Mouse (Mus musculus) hindbrain, embryonic 11.5 days (tissue): ENCODE results near the gene Clcn2. TPM values are rescaled to one million over a fixed set of nuclear protein-coding genes. Genes with fewer than 3 reads are reported as not detected.
"Not testable (repeated sequence)": the region's sequence is repeated elsewhere in the genome, so short reads cannot be mapped to it uniquely, and the experiment has no call there.

ENCODE experiments used
- ATAC-seq: fragments of 200-750 bp; cut with Nextera tagmentation; 2 replicates; pipeline ENCODE4 v1.8.0; 2017; ENCODE audit warnings: mild to moderate bottlenecking, moderate TSS enrichment, moderate library complexity; ENCODE audit not compliant: low FRiP score
- DNase-seq: peaks from one replicate; pipeline ENCODE4 v3.0.0-alpha.2; 2015; ENCODE audit warnings: low spot score
- H3K27ac ChIP-seq: fragments of 300-500 bp; sonication (generic); 2 replicates; pipeline ENCODE4 v1.5.1; 2014; ENCODE audit warnings: mild to moderate bottlenecking, low read depth, low read length
- H3K27me3 ChIP-seq: fragments of 300-500 bp; sonication (generic); 2 replicates; pipeline ENCODE4 v1.6.1; 2014; ENCODE audit warnings: mild to moderate bottlenecking, low read length, moderate library complexity, mixed read lengths; ENCODE audit not compliant: control insufficient read depth, insufficient read depth
- H3K36me3 ChIP-seq: fragments of 300-500 bp; sonication (generic); 2 replicates; pipeline ENCODE4 v1.6.1; 2014; ENCODE audit warnings: mild to moderate bottlenecking, low read length, moderate library complexity, mixed read lengths; ENCODE audit not compliant: control insufficient read depth, insufficient read depth
- H3K4me1 ChIP-seq: fragments of 300-500 bp; sonication (generic); replicated peaks from 2 replicates; pipeline ENCODE4 v1.6.1; 2014; ENCODE audit warnings: low read length, mixed read lengths; ENCODE audit not compliant: control insufficient read depth, insufficient read depth
- H3K4me2 ChIP-seq: fragments of 300-500 bp; sonication (generic); replicated peaks from 2 replicates; pipeline ENCODE4 v1.6.1; 2014; ENCODE audit warnings: mild to moderate bottlenecking, low read depth, low read length
- H3K4me3 ChIP-seq: fragments of 300-500 bp; sonication (generic); 2 replicates; pipeline ENCODE4 v1.5.1; 2014; ENCODE audit warnings: low read depth, low read length
- H3K9ac ChIP-seq: fragments of 300-500 bp; sonication (generic); 2 replicates; pipeline ENCODE4 v1.6.1; 2014; ENCODE audit warnings: low read depth, low read length
- H3K9me3 ChIP-seq: fragments of 300-500 bp; sonication (generic); 2 replicates; pipeline ENCODE4 v1.6.1; 2016; ENCODE audit warnings: low read length; ENCODE audit not compliant: control insufficient read depth
- WGBS: fragments of 180-500 bp; shearing (Covaris S2); extraction: QIAGEN DNeasy Blood & Tissue Kit; methylation state at CpG from one replicate; pipeline ENCODE4 v1.1.7; 2014; 5-methylcytosine and 5-hydroxymethylcytosine counted together
- polyA plus RNA-seq: library from polyadenylated mRNA; unstranded; fragments of >200 nt; fragmentation: Nextera tagmentation; extraction: Ambion mirVana; gene quantifications from 2 replicates; pipeline ENCODE4 v1.2.1, GENCODE M21; 2014

The Clcn2 gene
- polyA plus RNA-seq, 1 experiment from 2014 or later: 22.0 TPM

- Histone ChIP-seq H3K9me3 (no peaks in the 10 kb centered on the region), H3K4me2 (peak overlapping the region; percentile 92), H3K27ac (peak overlapping the region; percentile 83), H3K27me3 (no peaks in the 10 kb centered on the region), H3K4me3 (peak overlapping the region; percentile 98), H3K9ac (peak overlapping the region; percentile 95), H3K4me1 (peaks cover 4% of the 10 kb centered on the region), H3K36me3 (peaks cover 8% of the 10 kb centered on the region; the same call in 1 of the 2 replicates)
- ATAC-seq (peak; percentile 96), DNase-seq (peak; percentile 97)
- WGBS: under 1% methylated on average over 35 of the region's 38 CpGs
Measured at GRCm38 (mm10) chr16:20672500-20672902, 45.0 kb downstream of the Clcn2 start.

DNA sequence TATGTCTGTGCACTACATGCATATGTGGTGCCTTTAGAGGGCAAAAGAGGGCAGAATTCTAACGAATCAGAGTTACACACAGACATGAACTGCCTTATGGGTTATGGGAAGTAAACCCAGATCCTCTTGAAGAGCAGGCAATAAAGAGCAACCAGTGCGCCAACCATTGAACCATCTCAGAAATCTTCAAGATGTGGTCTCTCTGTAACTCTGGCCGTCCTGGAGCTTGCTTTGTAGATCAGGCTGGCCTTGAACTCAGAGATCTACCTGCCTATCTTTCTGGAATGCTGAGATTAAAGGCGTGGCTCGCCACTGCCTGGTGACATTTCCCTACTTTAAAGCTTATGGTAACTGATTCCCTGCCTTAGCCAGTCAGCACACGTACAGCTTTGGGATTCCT lies 45.7 kb downstream of the Clcn2 start:
- no peak for ATAC-seq
- no peaks in the 10 kb centered on the region for H3K27me3 ChIP-seq
- no peaks in the 10 kb centered on the region for H3K9me3 ChIP-seq
- peak overlapping the region; percentile 98; the same call in 1 of the 2 replicates for H3K4me3 ChIP-seq
- H3K4me1 ChIP-seq: peaks cover 4% of the 10 kb centered on the region
- DNase-seq: no peak
- H3K9ac ChIP-seq: no peak overlapping the region
- H3K27ac ChIP-seq: no peak overlapping the region
- peaks cover 2% of the 10 kb centered on the region; the same call in 1 of the 2 replicates for H3K36me3 ChIP-seq
- peak overlapping the region; percentile 92; the same call in 1 of the 2 replicates for H3K4me2 ChIP-seq
- WGBS: 28% methylated on average over 6 of the region's 6 CpGs

DNA sequence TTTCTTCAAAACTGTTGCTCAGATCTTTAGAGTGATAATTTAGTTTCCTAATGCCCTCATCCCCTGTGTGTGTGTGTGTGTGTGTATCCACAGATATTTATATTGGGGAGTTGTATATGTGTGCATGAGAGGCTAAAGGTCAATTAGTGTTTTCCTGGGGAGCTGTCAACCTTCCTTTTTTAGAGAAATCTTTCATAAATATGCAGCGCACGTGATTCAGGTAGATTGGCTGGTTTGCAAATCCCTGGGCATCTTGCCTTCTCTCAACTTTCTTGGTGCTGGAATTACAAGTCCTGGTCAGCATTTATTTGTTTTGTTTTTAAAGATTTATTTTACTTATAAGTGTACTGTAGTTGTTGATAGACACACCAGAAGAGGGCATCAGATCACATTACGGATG lies 47.3 kb downstream of the Clcn2 start:
- ATAC-seq (no peak), DNase-seq (no peak)
- Histone ChIP-seq H3K27ac (no peak overlapping the region), H3K9me3 (no peaks in the 10 kb centered on the region), H3K4me1 (peaks cover 4% of the 10 kb centered on the region; the same call in 1 of the 2 replicates), H3K4me3 (no peak overlapping the region), H3K9ac (no peak overlapping the region), H3K4me2 (no peak overlapping the region), H3K36me3 (no peaks in the 10 kb centered on the region), H3K27me3 (no peaks in the 10 kb centered on the region)
- 79% methylated on average over 3 of the region's 3 CpGs for WGBS

DNA sequence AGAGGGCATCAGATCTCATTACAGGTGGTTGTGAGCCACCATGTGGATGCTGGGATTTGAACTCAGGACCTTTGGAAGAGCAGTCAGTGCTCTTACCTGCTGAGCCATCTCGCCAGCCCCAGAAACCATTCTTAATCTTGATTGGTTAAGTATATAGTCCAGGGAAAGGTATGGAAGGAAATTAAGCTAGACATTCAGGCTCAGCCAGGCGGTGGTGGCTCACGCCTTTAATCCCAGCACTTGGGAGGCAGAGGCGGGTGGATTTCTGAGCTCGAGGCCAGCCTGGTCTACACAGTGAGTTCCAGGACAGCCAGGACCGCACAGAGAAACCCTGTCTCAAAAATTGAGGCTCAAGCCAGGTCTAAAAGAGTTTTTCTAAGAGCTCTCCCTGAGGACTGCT lies 49.5 kb downstream of the Clcn2 start, which contains the start of gene Eif4g1:
TSS of gene Eif4g1 (plus strand) at position 301 of the 400 bp plus-strand sequence.
- ATAC-seq, H3K9ac ChIP-seq: not testable (repeated sequence)
- 90% methylated on average over 3 of the region's 6 CpGs for WGBS

DNA sequence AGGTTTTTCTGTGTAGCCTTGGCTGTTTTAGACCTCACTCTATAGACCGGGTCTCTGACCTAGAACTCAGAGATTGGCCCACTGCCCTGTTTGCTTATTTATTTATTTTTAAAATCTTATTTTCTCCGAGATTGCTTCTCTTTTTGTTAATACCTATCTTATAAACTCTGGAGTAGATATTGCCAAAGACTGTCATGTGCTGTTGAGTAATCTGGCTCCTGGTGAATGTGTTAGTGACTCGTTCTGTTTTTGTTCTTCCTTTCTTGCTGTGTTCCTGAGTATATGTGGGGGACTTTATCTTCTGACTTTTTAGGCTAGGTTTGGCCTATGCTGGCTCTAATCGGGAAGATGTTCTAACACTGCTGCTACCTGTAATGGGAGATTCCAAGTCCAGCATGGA lies 59.9 kb downstream of the Clcn2 start:
- WGBS: 90% methylated on average over 4 of the region's 4 CpGs

More for the DNA sequence above, 49.5 kb downstream of the Clcn2 start, which contains the start of gene Eif4g1:
- not testable (repeated sequence) for DNase-seq, H3K9me3 ChIP-seq, H3K27me3 ChIP-seq, H3K4me2 ChIP-seq, H3K36me3 ChIP-seq, H3K27ac ChIP-seq, H3K4me3 ChIP-seq, H3K4me1 ChIP-seq

DNA sequence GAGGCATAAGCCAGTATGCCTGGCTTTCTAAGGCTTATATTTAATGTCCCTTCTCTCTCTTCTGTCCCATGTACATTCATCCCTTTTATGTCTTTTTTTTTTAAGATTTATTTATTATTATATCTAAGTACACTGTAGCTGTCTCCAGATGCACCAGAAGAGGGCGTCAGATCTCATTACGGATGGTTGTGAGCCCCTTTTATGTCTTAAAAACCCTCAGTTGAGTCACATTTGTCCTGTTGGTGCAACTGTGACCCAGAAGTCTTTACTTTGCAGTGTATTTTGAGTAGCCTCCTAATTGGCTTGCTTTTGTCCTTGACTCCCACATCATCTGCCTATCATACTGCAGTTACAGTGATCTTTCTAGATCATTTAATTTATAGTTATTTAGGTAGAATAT lies 64.2 kb downstream of the Clcn2 start:
- no peak overlapping the region for H3K9ac ChIP-seq
- H3K4me1 ChIP-seq: no peaks in the 10 kb centered on the region
- H3K36me3 ChIP-seq: 0 out of 2 replicates have a peak, but pooled peaks cover 5% of the 10 kb centered on the region
- DNase-seq: no peak
- H3K4me2 ChIP-seq: no peak overlapping the region
- no peak overlapping the region for H3K4me3 ChIP-seq
- no peaks in the 10 kb centered on the region for H3K9me3 ChIP-seq
- no peaks in the 10 kb centered on the region for H3K27me3 ChIP-seq
- whole genome bisulfite sequencing: 63% methylated on average over 2 of the region's 2 CpGs
- ATAC-seq: no peak
- H3K27ac ChIP-seq: no peak overlapping the region

More for the DNA sequence above, 59.9 kb downstream of the Clcn2 start:
- H3K36me3 ChIP-seq: peaks cover 26% of the 10 kb centered on the region
- no peaks in the 10 kb centered on the region for H3K4me1 ChIP-seq
- H3K27ac ChIP-seq: no peak overlapping the region
- H3K4me2 ChIP-seq: no peak overlapping the region
- ATAC-seq: no peak
- H3K9me3 ChIP-seq: no peaks in the 10 kb centered on the region
- no peak overlapping the region for H3K4me3 ChIP-seq
- no peaks in the 10 kb centered on the region for H3K27me3 ChIP-seq
- no peak overlapping the region for H3K9ac ChIP-seq
- no peak for DNase-seq

Other genes with a start within 250 kb of the Clcn2 start
- gene Eif2b5, start 218.9 kb downstream of the Clcn2 start, polyA plus RNA-seq: 132 and 139 TPM in 2 replicates
- 50.8 and 58.9 TPM in 2 replicates for gene Dvl3, start 200.8 kb downstream of the Clcn2 start, polyA plus RNA-seq
- 923 and 941 TPM in 2 replicates for gene Ap2m1, start 182.3 kb downstream of the Clcn2 start, polyA plus RNA-seq
- 52.4 and 63.1 TPM in 2 replicates for gene Abcf3, start 169.2 kb downstream of the Clcn2 start, polyA plus RNA-seq
- gene Vwa5b2, start 128.3 kb downstream of the Clcn2 start, polyA plus RNA-seq: 1.6 and 4.1 TPM in 2 replicates
- gene Eef1akmt4, start 106.2 kb downstream of the Clcn2 start, polyA plus RNA-seq: 26.9 and 32.5 TPM in 2 replicates
- gene Gm49333, start 106.1 kb downstream of the Clcn2 start, polyA plus RNA-seq: not detected in 2 replicates
- gene Alg3, start 106.0 kb downstream of the Clcn2 start, polyA plus RNA-seq: 54.1 and 54.5 TPM in 2 replicates
- gene Camk2n2, start 96.5 kb downstream of the Clcn2 start, polyA plus RNA-seq: 6.0 and 6.2 TPM in 2 replicates
- gene Ece2, start 87.9 kb downstream of the Clcn2 start, polyA plus RNA-seq: 3.1 and 3.5 TPM in 2 replicates
- 427 and 504 TPM in 2 replicates for gene Psmd2, start 66.1 kb downstream of the Clcn2 start, polyA plus RNA-seq
- gene Eif4g1, start 49.4 kb downstream of the Clcn2 start, polyA plus RNA-seq: 140 and 173 TPM in 2 replicates
- gene Fam131a, start 24.5 kb downstream of the Clcn2 start, polyA plus RNA-seq: 11.2 and 11.8 TPM in 2 replicates
- 103 and 105 TPM in 2 replicates for gene Polr2h, start 81 bp downstream of the Clcn2 start, polyA plus RNA-seq
- gene Chrd, start 15.4 kb upstream of the Clcn2 start, polyA plus RNA-seq: 2.3 and 3.1 TPM in 2 replicates
- gene Thpo, start 16.8 kb upstream of the Clcn2 start, polyA plus RNA-seq: 0.39 and 0.83 TPM in 2 replicates